Mouse (Mus musculus) stomach, embryonic 16.5 days (tissue): ENCODE measurements at regions not wholly inside any gene's neighbourhood (a gene's known extent, or its start where the extent isn't known, plus 50 kb on each side); places are given as distances from the start of the nearest gene placed in this dataset.

Experiments
- ATAC-seq: fragments of 200-750 bp; cut with Nextera tagmentation; 2 replicates; pipeline ENCODE4 v1.8.0; 2017; ENCODE audit warnings: moderate number of reproducible peaks, moderate TSS enrichment; ENCODE audit not compliant: insufficient read depth, low FRiP score
- H3K27ac ChIP-seq: fragments of 300-500 bp; sonication (generic); 2 replicates; pipeline ENCODE4 v1.5.1; 2014; ENCODE audit warnings: low read length
- H3K27me3 ChIP-seq: fragments of 300-500 bp; sonication (generic); 2 replicates; pipeline ENCODE4 v1.6.1; 2014; ENCODE audit warnings: low read length, control low read depth, mixed read lengths; ENCODE audit not compliant: control insufficient read depth, insufficient read depth
- H3K36me3 ChIP-seq: fragments of 300-500 bp; sonication (generic); 2 replicates; pipeline ENCODE4 v1.6.1; 2014; ENCODE audit warnings: low read length; ENCODE audit not compliant: control insufficient read depth, insufficient read depth
- H3K4me1 ChIP-seq: fragments of 300-500 bp; sonication (generic); 2 replicates; pipeline ENCODE4 v1.6.1; 2014; ENCODE audit warnings: low read length, control low read depth, mixed read lengths; ENCODE audit not compliant: control insufficient read depth, insufficient read depth
- H3K4me2 ChIP-seq: fragments of 300-500 bp; sonication (generic); 2 replicates; pipeline ENCODE4 v1.6.1; 2014; ENCODE audit warnings: low read depth, low read length, mixed read lengths
- H3K4me3 ChIP-seq: fragments of 300-500 bp; sonication (generic); replicated peaks from 2 replicates; pipeline ENCODE4 v1.5.1; 2014; ENCODE audit warnings: mild to moderate bottlenecking, low read length
- H3K9ac ChIP-seq: fragments of 300-500 bp; sonication (generic); 2 replicates; pipeline ENCODE4 v1.6.1; 2014; ENCODE audit warnings: low read length
- H3K9me3 ChIP-seq: fragments of 300-500 bp; sonication (generic); replicated peaks from 2 replicates; pipeline ENCODE4 v1.6.1; 2016; ENCODE audit warnings: low read length, control low read depth; ENCODE audit not compliant: control insufficient read depth
- WGBS: fragments of 180-500 bp; shearing (Covaris S2); extraction: QIAGEN DNeasy Blood & Tissue Kit; methylation state at CpG from one replicate; pipeline ENCODE4 v1.1.7; 2014; 5-methylcytosine and 5-hydroxymethylcytosine counted together

DNA sequence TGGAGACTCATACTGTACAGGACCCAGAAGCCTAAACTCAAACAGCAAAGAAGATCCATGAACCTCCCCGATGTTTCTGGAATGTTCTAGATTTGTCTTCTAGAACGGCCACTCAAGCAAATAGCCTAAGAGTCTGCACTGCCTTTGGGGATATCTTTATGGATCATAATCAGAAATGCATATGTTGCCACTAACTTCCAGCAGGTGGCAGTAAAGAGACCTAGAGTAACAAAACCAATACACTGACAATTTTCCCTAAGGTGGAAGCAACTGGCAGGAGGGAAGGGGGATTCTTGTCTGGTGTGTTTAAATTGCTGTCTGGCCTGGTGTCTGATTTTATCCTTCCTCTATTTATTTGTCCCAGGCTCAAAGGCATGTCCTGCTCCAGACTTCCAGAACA is 69.2 kb upstream of the Cdh5 start:
- 89% methylated on average over 2 of the region's 2 CpGs for WGBS
- peaks cover 6% of the 10 kb centered on the region for H3K9me3 ChIP-seq
- no peak overlapping the region for H3K4me2 ChIP-seq
- H3K36me3 ChIP-seq, result no peaks in the 10 kb centered on the region
- ATAC-seq, result no peak
- H3K4me3 ChIP-seq, result no peak overlapping the region
- H3K9ac ChIP-seq, result no peak overlapping the region
- H3K27me3 ChIP-seq, result no peaks in the 10 kb centered on the region
- H3K27ac ChIP-seq, result no peak overlapping the region
- H3K4me1 ChIP-seq, result peaks cover 3% of the 10 kb centered on the region; the same call in 1 of the 2 replicates

GRCm38 (mm10) chr8:104033148-104033547 is 68.3 kb upstream of the Cdh5 start:
- Histone ChIP-seq H3K9me3 (peaks cover 6% of the 10 kb centered on the region), H3K4me3 (no peak overlapping the region), H3K27me3 (no peaks in the 10 kb centered on the region), H3K36me3 (no peaks in the 10 kb centered on the region), H3K27ac (no peak overlapping the region), H3K9ac (no peak overlapping the region), H3K4me2 (no peak overlapping the region), H3K4me1 (peaks cover 3% of the 10 kb centered on the region; the same call in 1 of the 2 replicates)
- no peak for ATAC-seq
- WGBS, result 59% methylated on average over 2 of the region's 2 CpGs

- H3K4me1 ChIP-seq, result no peaks in the 10 kb centered on the region
- H3K27ac ChIP-seq, result no peak overlapping the region
- no peaks in the 10 kb centered on the region for H3K36me3 ChIP-seq
- peaks cover 6% of the 10 kb centered on the region for H3K9me3 ChIP-seq
- no peak overlapping the region for H3K4me3 ChIP-seq
- WGBS, result 37% methylated on average over 3 of the region's 3 CpGs
- H3K27me3 ChIP-seq, result no peaks in the 10 kb centered on the region
- no peak for ATAC-seq
- H3K9ac ChIP-seq, result no peak overlapping the region
- H3K4me2 ChIP-seq, result no peak overlapping the region
Observed at GRCm38 (mm10) chr8:104034286-104034685, 67.1 kb upstream of the Cdh5 start.

DNA sequence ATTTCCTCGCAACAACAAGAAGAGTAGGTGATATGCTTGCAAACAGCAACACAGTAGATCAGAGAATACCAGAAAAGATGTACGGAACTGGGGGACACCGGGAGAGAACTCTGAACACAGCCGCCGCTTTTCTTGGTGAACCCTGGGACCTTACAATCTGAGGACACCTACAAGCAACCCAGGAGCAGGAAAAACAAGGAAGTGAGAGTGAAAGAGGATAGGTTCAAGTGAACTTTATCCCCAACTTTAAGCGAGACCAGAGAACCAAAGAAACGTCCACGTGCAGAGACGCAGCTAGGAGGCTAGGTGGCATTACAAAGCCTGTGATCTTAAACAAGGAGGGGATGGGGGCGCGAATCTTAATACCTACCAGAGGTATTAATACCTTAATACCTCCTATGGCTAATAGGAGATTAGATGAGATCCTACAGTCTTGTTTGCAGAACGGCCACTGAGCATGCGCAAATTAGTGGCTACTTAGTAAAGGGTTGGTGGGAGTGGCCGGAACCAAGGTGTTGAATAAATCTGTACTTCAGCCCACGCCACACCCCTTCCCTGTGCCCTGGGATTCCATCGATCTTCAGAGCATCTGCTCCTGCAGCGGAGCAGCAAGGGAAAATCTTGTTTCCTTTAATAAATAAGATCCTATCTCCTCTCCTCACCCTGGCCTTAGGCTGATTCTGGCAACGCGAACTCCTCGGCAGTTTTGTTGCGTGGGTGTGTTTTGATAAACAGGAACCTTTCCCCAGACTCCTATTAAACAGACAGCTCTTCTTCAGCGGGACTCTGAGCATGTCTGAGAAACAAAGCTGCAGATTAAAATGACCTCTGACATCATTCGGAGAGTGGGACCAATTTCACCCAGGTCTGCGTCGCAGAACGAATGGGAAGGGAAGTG is 64.6 kb upstream of the Cdh5 start:
- Histone ChIP-seq H3K27ac (no peak overlapping the region), H3K4me2 (no peak overlapping the region), H3K4me1 (no peaks in the 10 kb centered on the region), H3K9me3 (no peaks in the 10 kb centered on the region; the same call in 1 of the 2 replicates), H3K36me3 (no peaks in the 10 kb centered on the region), H3K4me3 (no peak overlapping the region), H3K27me3 (no peaks in the 10 kb centered on the region), H3K9ac (no peak overlapping the region)
- ATAC-seq, result no peak
- 74% methylated on average over 26 of the region's 26 CpGs for WGBS

DNA sequence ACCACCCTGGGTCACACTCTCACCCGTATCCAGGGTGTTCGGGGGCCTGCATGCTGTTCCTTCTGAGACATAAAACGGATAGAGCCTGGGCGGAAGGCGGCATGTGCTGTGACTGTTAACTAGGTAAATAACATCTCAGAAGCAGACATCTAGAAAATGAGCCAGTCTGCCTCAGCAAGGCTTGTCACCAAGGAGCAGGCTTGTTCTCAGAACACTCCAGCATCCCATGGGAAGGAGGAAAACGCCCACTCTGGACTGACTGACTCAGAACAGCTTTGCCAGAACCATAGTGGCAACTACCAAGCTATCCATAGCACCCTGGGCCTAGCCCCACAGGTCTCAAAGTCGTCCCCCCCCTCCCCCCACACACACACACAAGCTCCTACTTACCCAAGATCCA is 63.8 kb upstream of the Cdh5 start:
- no peak overlapping the region for H3K27ac ChIP-seq
- 86% methylated on average over 7 of the region's 7 CpGs for WGBS
- H3K9ac ChIP-seq, result no peak overlapping the region
- no peaks in the 10 kb centered on the region for H3K36me3 ChIP-seq
- 0 out of 2 replicates have a peak, but pooled peaks cover 2% of the 10 kb centered on the region for H3K4me1 ChIP-seq
- no peaks in the 10 kb centered on the region for H3K27me3 ChIP-seq
- no peaks in the 10 kb centered on the region for H3K9me3 ChIP-seq
- H3K4me3 ChIP-seq, result no peak overlapping the region
- H3K4me2 ChIP-seq, result no peak overlapping the region
- no peak for ATAC-seq

- WGBS, result 68% methylated on average over 12 of the region's 12 CpGs
- Histone ChIP-seq H3K9ac (no peak overlapping the region), H3K36me3 (no peaks in the 10 kb centered on the region), H3K4me3 (no peak overlapping the region), H3K9me3 (no peaks in the 10 kb centered on the region), H3K27me3 (no peaks in the 10 kb centered on the region), H3K4me2 (no peak overlapping the region), H3K27ac (no peak overlapping the region), H3K4me1 (peaks cover 7% of the 10 kb centered on the region; the same call in 1 of the 2 replicates)
- ATAC-seq, result peak; percentile 40; the same call in 1 of the 2 replicates
Observed at GRCm38 (mm10) chr8:104039526-104039925, 61.9 kb upstream of the Cdh5 start.

DNA sequence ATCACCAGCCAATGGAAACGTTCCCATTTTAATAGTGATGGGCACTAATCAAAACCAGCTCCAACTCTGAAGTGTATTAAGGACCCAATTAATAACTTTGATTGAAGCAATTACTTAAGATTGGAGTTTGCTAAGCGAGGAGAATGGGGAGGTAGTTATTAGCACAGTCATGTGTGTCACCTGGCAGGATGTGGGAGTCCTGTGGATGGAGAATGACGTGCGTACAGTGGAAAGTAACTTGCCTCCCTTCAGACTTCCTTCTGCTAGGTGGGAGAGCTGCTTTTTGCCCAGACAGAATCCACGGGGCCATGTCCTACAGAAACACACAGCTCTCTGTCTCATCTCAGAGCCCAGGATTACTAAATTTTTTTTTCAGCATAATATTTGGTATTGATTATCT is 59.9 kb upstream of the Cdh5 start:
- H3K4me2 ChIP-seq, result no peak overlapping the region
- H3K9me3 ChIP-seq, result no peaks in the 10 kb centered on the region
- no peak for ATAC-seq
- no peak overlapping the region for H3K9ac ChIP-seq
- H3K27ac ChIP-seq, result no peak overlapping the region
- H3K36me3 ChIP-seq, result no peaks in the 10 kb centered on the region
- peaks cover 7% of the 10 kb centered on the region; the same call in 1 of the 2 replicates for H3K4me1 ChIP-seq
- H3K4me3 ChIP-seq, result no peak overlapping the region
- H3K27me3 ChIP-seq, result no peaks in the 10 kb centered on the region
- 79% methylated on average over 5 of the region's 5 CpGs for WGBS

- ATAC-seq, result no peak
- Histone ChIP-seq H3K36me3 (no peaks in the 10 kb centered on the region), H3K4me3 (no peak overlapping the region), H3K4me2 (no peak overlapping the region), H3K9ac (no peak overlapping the region), H3K27me3 (no peaks in the 10 kb centered on the region), H3K27ac (no peak overlapping the region), H3K9me3 (no peaks in the 10 kb centered on the region), H3K4me1 (peaks cover 7% of the 10 kb centered on the region; the same call in 1 of the 2 replicates)
- 20% methylated on average over 8 of the region's 8 CpGs for WGBS
Observed at GRCm38 (mm10) chr8:104042434-104042833, 59.0 kb upstream of the Cdh5 start.

DNA sequence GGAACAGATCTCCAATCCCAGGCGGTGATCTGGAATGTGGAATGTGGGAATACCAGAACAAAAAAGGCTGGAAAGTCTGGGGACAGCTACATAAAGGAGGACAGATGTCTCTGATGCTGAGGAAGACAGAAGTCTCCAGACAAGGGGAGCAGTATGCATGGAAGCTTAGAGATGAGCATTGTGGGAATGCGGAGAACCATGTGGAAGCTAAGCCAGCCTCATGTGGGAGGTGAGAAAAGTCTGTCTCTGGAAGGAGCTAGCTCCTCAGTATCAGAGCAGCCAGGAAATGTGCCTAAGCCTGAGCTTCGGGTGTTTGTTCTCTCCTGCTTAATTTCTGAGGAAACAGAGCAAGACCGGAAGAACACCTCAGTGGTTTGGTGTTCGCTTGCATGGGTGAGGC is 53.4 kb upstream of the Cdh5 start:
- H3K4me1 ChIP-seq, result peaks cover 5% of the 10 kb centered on the region; the same call in 1 of the 2 replicates
- H3K9me3 ChIP-seq, result no peaks in the 10 kb centered on the region
- no peaks in the 10 kb centered on the region for H3K36me3 ChIP-seq
- ATAC-seq, result no peak
- 55% methylated on average over 5 of the region's 5 CpGs for WGBS
- H3K4me3 ChIP-seq, result no peak overlapping the region
- H3K4me2 ChIP-seq, result no peak overlapping the region
- H3K27me3 ChIP-seq, result no peaks in the 10 kb centered on the region
- H3K27ac ChIP-seq, result no peak overlapping the region
- no peak overlapping the region for H3K9ac ChIP-seq
